Mouse (Mus musculus): ENCODE results near the gene Prr15l. TPM values are rescaled to one million over a fixed set of nuclear protein-coding genes. Genes with fewer than 3 reads are reported as not detected.

Prr15l gene
- 0.21 TPM in 1 of 2 replicates, not detected in the other for polyA plus RNA-seq (2015; fragmentation: Nextera tagmentation; extraction: Ambion mirVana)

- H3K4me1 ChIP-seq (replicated peaks), result no peaks in the 10 kb centered on the region
- H3K4me2 ChIP-seq, result no peak within 1 kb of the TSS
- no peak within 1 kb of the TSS for H3K4me3 ChIP-seq
- peaks cover 29% of the 10 kb centered on the region for H3K27me3 ChIP-seq
- WGBS, result 76% methylated on average over 2 of the region's 2 CpGs
- H3K27ac ChIP-seq (replicated peaks), result no peak within 1 kb of the TSS
- 0 out of 2 replicates have a peak within 1 kb of the TSS, but pooled peaks have one; percentile 8 for H3K9ac ChIP-seq
- no peaks in the 10 kb centered on the region for H3K36me3 ChIP-seq
- H3K9me3 ChIP-seq, result no peaks in the 10 kb centered on the region
- no peak for ATAC-seq (ENCODE audit: low read depth)
Observed at GRCm38 (mm10) chr11:96928088-96928487, at the start of gene Prr15l. Gene Prr15l, plus strand, starts transcription at chr11:96928104.

- Histone ChIP-seq H3K36me3 (no peaks in the 10 kb centered on the region), H3K4me1 (replicated peaks) (peaks cover 61% of the 10 kb centered on the region), H3K27ac (replicated peaks) (peak overlapping the region; percentile 99), H3K9ac (no peak overlapping the region), H3K4me3 (no peak overlapping the region), H3K4me2 (no peak overlapping the region), H3K27me3 (no peaks in the 10 kb centered on the region), H3K9me3 (no peaks in the 10 kb centered on the region)
- ATAC-seq (ENCODE audit: low read depth), result no peak
- 33% methylated on average over 3 of the region's 3 CpGs for WGBS
Observed at GRCm38 (mm10) chr11:96878715-96879114, 49.2 kb upstream of the Prr15l start.

GRCm38 (mm10) chr11:96879359-96879758, 48.5 kb upstream of the Prr15l start:
- no peaks in the 10 kb centered on the region for H3K9me3 ChIP-seq
- H3K4me1 ChIP-seq (replicated peaks), result peaks cover 58% of the 10 kb centered on the region
- H3K27me3 ChIP-seq, result no peaks in the 10 kb centered on the region
- 12% methylated on average over 7 of the region's 7 CpGs for WGBS
- ATAC-seq (ENCODE audit: low read depth), result no peak
- H3K9ac ChIP-seq, result peak overlapping the region; percentile 34; the same call in 1 of the 2 replicates
- H3K27ac ChIP-seq (replicated peaks), result peak overlapping the region; percentile 99
- no peak overlapping the region for H3K4me2 ChIP-seq
- no peak overlapping the region for H3K4me3 ChIP-seq
- no peaks in the 10 kb centered on the region for H3K36me3 ChIP-seq

GRCm38 (mm10) chr11:96880296-96880695, 47.6 kb upstream of the Prr15l start:
- no peak overlapping the region for H3K4me2 ChIP-seq
- H3K4me1 ChIP-seq (replicated peaks), result peaks cover 56% of the 10 kb centered on the region
- no peak for ATAC-seq (ENCODE audit: low read depth)
- 90% methylated on average over 9 of the region's 9 CpGs for WGBS
- no peaks in the 10 kb centered on the region for H3K9me3 ChIP-seq
- H3K9ac ChIP-seq, result no peak overlapping the region
- H3K4me3 ChIP-seq, result no peak overlapping the region
- no peaks in the 10 kb centered on the region for H3K36me3 ChIP-seq
- H3K27me3 ChIP-seq, result no peaks in the 10 kb centered on the region
- H3K27ac ChIP-seq (replicated peaks), result no peak overlapping the region

GRCm38 (mm10) chr11:96885901-96886340, 42.0 kb upstream of the Prr15l start:
- 16% methylated on average over 5 of the region's 5 CpGs for whole genome bisulfite sequencing
- no peak overlapping the region for H3K4me3 ChIP-seq
- ATAC-seq (ENCODE audit: low read depth), result peak; percentile 91
- H3K27ac ChIP-seq (replicated peaks), result peak overlapping the region; percentile 88
- H3K9ac ChIP-seq, result peak overlapping the region; percentile 43
- no peaks in the 10 kb centered on the region for H3K36me3 ChIP-seq
- H3K4me1 ChIP-seq (replicated peaks), result peaks cover 40% of the 10 kb centered on the region
- no peaks in the 10 kb centered on the region for H3K27me3 ChIP-seq
- H3K4me2 ChIP-seq, result peak overlapping the region; percentile 24; the same call in 1 of the 2 replicates
- H3K9me3 ChIP-seq, result no peaks in the 10 kb centered on the region

- Histone ChIP-seq H3K9me3 (no peaks in the 10 kb centered on the region), H3K27me3 (no peaks in the 10 kb centered on the region), H3K9ac (no peak overlapping the region), H3K36me3 (no peaks in the 10 kb centered on the region), H3K27ac (replicated peaks) (peak overlapping the region; percentile 88), H3K4me3 (no peak overlapping the region), H3K4me2 (no peak overlapping the region), H3K4me1 (replicated peaks) (peaks cover 47% of the 10 kb centered on the region)
- ATAC-seq (ENCODE audit: low read depth), result no peak
- 77% methylated on average over 8 of the region's 8 CpGs for WGBS
Observed at GRCm38 (mm10) chr11:96886942-96887546, 40.9 kb upstream of the Prr15l start.

- Histone ChIP-seq H3K9me3 (no peaks in the 10 kb centered on the region), H3K4me2 (no peak overlapping the region), H3K4me3 (no peak overlapping the region), H3K9ac (no peak overlapping the region), H3K27me3 (no peaks in the 10 kb centered on the region), H3K27ac (replicated peaks) (no peak overlapping the region), H3K4me1 (replicated peaks) (peaks cover 45% of the 10 kb centered on the region), H3K36me3 (no peaks in the 10 kb centered on the region)
- ATAC-seq (ENCODE audit: low read depth), result no peak
- 26% methylated on average over 14 of the region's 14 CpGs for WGBS
Observed at GRCm38 (mm10) chr11:96891784-96892527, 35.9 kb upstream of the Prr15l start.

GRCm38 (mm10) chr11:96893203-96893842, 34.6 kb upstream of the Prr15l start:
- Histone ChIP-seq H3K9ac (peak overlapping the region; percentile 34), H3K36me3 (no peaks in the 10 kb centered on the region), H3K4me3 (no peak overlapping the region), H3K4me2 (no peak overlapping the region), H3K4me1 (replicated peaks) (peaks cover 51% of the 10 kb centered on the region), H3K9me3 (no peaks in the 10 kb centered on the region), H3K27me3 (no peaks in the 10 kb centered on the region), H3K27ac (replicated peaks) (peak overlapping the region; percentile 76)
- 35% methylated on average over 11 of the region's 11 CpGs for WGBS
- ATAC-seq (ENCODE audit: low read depth), result peak; percentile 70

GRCm38 (mm10) chr11:96895886-96896285, 32.0 kb upstream of the Prr15l start:
- Histone ChIP-seq H3K9ac (no peak overlapping the region), H3K27me3 (no peaks in the 10 kb centered on the region), H3K4me3 (no peak overlapping the region), H3K4me2 (no peak overlapping the region), H3K9me3 (no peaks in the 10 kb centered on the region), H3K36me3 (no peaks in the 10 kb centered on the region), H3K4me1 (replicated peaks) (peaks cover 71% of the 10 kb centered on the region), H3K27ac (replicated peaks) (no peak overlapping the region; the same call in 1 of the 2 replicates)
- ATAC-seq (ENCODE audit: low read depth), result no peak
- 87% methylated on average over 4 of the region's 4 CpGs for WGBS

- no peaks in the 10 kb centered on the region for H3K36me3 ChIP-seq
- H3K4me3 ChIP-seq, result no peak overlapping the region
- peak overlapping the region; percentile 31; the same call in 1 of the 2 replicates for H3K9ac ChIP-seq
- peak; percentile 50; the same call in 1 of the 2 replicates for ATAC-seq (ENCODE audit: low read depth)
- no peaks in the 10 kb centered on the region for H3K9me3 ChIP-seq
- peaks cover 78% of the 10 kb centered on the region for H3K4me1 ChIP-seq (replicated peaks)
- peak overlapping the region; percentile 25 for H3K4me2 ChIP-seq
- no peaks in the 10 kb centered on the region for H3K27me3 ChIP-seq
- peak overlapping the region; percentile 86 for H3K27ac ChIP-seq (replicated peaks)
- WGBS, result 19% methylated on average over 13 of the region's 13 CpGs
Observed at GRCm38 (mm10) chr11:96899449-96900306, 28.2 kb upstream of the Prr15l start.

GRCm38 (mm10) chr11:96901332-96901731, 26.6 kb upstream of the Prr15l start:
- H3K27me3 ChIP-seq, result no peaks in the 10 kb centered on the region
- no peaks in the 10 kb centered on the region for H3K9me3 ChIP-seq
- WGBS, result 26% methylated on average over 9 of the region's 9 CpGs
- H3K36me3 ChIP-seq, result no peaks in the 10 kb centered on the region
- peak overlapping the region; percentile 89 for H3K27ac ChIP-seq (replicated peaks)
- no peak overlapping the region for H3K4me2 ChIP-seq
- H3K9ac ChIP-seq, result peak overlapping the region; percentile 49
- ATAC-seq (ENCODE audit: low read depth), result no peak
- peaks cover 91% of the 10 kb centered on the region for H3K4me1 ChIP-seq (replicated peaks)
- H3K4me3 ChIP-seq, result no peak overlapping the region
